ENCODE assay signal across 8 mouse cellular contexts in genomic region chr8:84659936-84660818, GRCm38 (mm10). TPM values are rescaled to one million over a fixed set of nuclear protein-coding genes. Genes with fewer than 3 reads are reported as not detected.
DNase-seq lines count a peak whose midpoint lies in the region; ATAC-seq lines count a peak whose summit lies in the region.

No protein-coding gene starts in this region.

- H3K9me3 ChIP-seq in embryonic facial prominence, embryonic 13.5 days = no peaks in the 10 kb centered on the region
- no peaks in the 10 kb centered on the region for H3K9me3 ChIP-seq in midbrain, embryonic 11.5 days (ENCODE audit: control insufficient read depth, low read length)

- H3K9ac ChIP-seq in embryonic facial prominence, embryonic 13.5 days = peak overlapping the region; percentile 94
- H3K9ac ChIP-seq in midbrain, embryonic 11.5 days (ENCODE audit: low read length) = peak overlapping the region; percentile 88

- peak overlapping the region; percentile 85 for H3K4me3 ChIP-seq in embryonic facial prominence, embryonic 13.5 days
- H3K4me3 ChIP-seq in midbrain, embryonic 11.5 days (ENCODE audit: low read depth, low read length) = peak overlapping the region; percentile 59

- intact Hi-C loops in heart, postnatal 10 days (cut with DNase I) = loop anchor here (2.0 to 5.0 kb wide), 3 partner anchors 43 to 458 kb away; partner anchors contain the start of gene Junb

- peak overlapping the region; percentile 96 for H3K27ac ChIP-seq in embryonic facial prominence, embryonic 13.5 days
- peak overlapping the region; percentile 41 for H3K27ac ChIP-seq in midbrain, embryonic 11.5 days (ENCODE audit: low read depth, low read length)

- DNase-seq in gastrocnemius, adult 18-20 months (ENCODE audit: low spot score) = peak; percentile 43
- DNase-seq in gastrocnemius, adult 8-10 months (ENCODE audit: low spot score in 2 of 2) = no peak
- DNase-seq in heart, postnatal 10 days = peak; percentile 77
- peak; percentile 72 to 83 for DNase-seq in kidney, postnatal 4 days
- peak; percentile 96 for DNase-seq in midbrain, embryonic 11.5 days (ENCODE audit: low spot score, missing footprints)
- peak; percentile 66 for DNase-seq in splenic B cell, adult 2 months (ENCODE audit: low read depth, low spot score)
- DNase-seq in right cerebral cortex, postnatal 4 days = no peak

- peaks cover 60% of the 10 kb centered on the region for H3K4me1 ChIP-seq in embryonic facial prominence, embryonic 13.5 days
- peaks cover 53% of the 10 kb centered on the region for H3K4me1 ChIP-seq in midbrain, embryonic 11.5 days (ENCODE audit: control insufficient read depth, insufficient read depth, low read length)

- no peak for ATAC-seq in embryonic facial prominence, embryonic 13.5 days (ENCODE audit: insufficient number of reproducible peaks, insufficient read depth, low FRiP score, low TSS enrichment, low read depth)
- ATAC-seq in midbrain, embryonic 11.5 days (ENCODE audit: low FRiP score) = no peak

- no peaks in the 10 kb centered on the region for H3K36me3 ChIP-seq in embryonic facial prominence, embryonic 13.5 days
- H3K36me3 ChIP-seq in midbrain, embryonic 11.5 days (ENCODE audit: control insufficient read depth, insufficient read depth, low read length) = no peaks in the 10 kb centered on the region
- no peaks in the 10 kb centered on the region; the same call in 1 of the 2 replicates for H3K36me3 ChIP-seq in splenic B cell, adult 2 months (ENCODE audit: control insufficient read depth, insufficient read depth, low read length, poor library complexity, severe bottlenecking)

- 2% methylated on average over 33 of the region's 33 CpGs for WGBS in embryonic facial prominence, embryonic 13.5 days
- WGBS in midbrain, embryonic 11.5 days = under 1% methylated on average over 33 of the region's 33 CpGs

- peak overlapping the region; percentile 87 for H3K4me2 ChIP-seq in embryonic facial prominence, embryonic 13.5 days
- H3K4me2 ChIP-seq in midbrain, embryonic 11.5 days = peak overlapping the region; percentile 99

- H3K27me3 ChIP-seq in embryonic facial prominence, embryonic 13.5 days = no peaks in the 10 kb centered on the region
- no peaks in the 10 kb centered on the region for H3K27me3 ChIP-seq in midbrain, embryonic 11.5 days (ENCODE audit: control insufficient read depth, insufficient read depth, low read length)
- H3K27me3 ChIP-seq in splenic B cell, adult 2 months (ENCODE audit: control insufficient read depth, insufficient read depth, low read length, poor library complexity, severe bottlenecking) = no peaks in the 10 kb centered on the region

RNA-seq across cellular contexts. Expression of gene Ier2, which starts 2.5 kb away (rescaled TPM):
- 1 to 10 TPM; 4.7 to 8.3 TPM for total RNA-seq in gastrocnemius, adult 18-20 months (2021)
- total RNA-seq in gastrocnemius, adult 8-10 months (2022) = 1 to 10 TPM; 4.3 to 5.1 (median 4.5) TPM
- polyA plus RNA-seq in embryonic facial prominence, embryonic 13.5 days (2015; fragmentation: Nextera tagmentation; extraction: Ambion mirVana) = 64.3 and 67.6 TPM in 2 replicates
- 10 to 100 TPM; 30.8 to 31.4 TPM for total RNA-seq in heart, postnatal 10 days (2021)
- 49.9 and 52.9 TPM in 2 replicates for polyA plus RNA-seq in midbrain, embryonic 11.5 days (2014; fragmentation: Nextera tagmentation; extraction: Ambion mirVana)

RNA-seq across cellular contexts. Expression of gene Trmt1, which starts 25.9 kb away (rescaled TPM):
- total RNA-seq in gastrocnemius, adult 18-20 months (2021) = 10 to 100 TPM; 47.0 to 51.4 TPM
- 10 to 100 TPM; 44.9 to 73.7 (median 53.5) TPM for total RNA-seq in gastrocnemius, adult 8-10 months (2022)
- polyA plus RNA-seq in embryonic facial prominence, embryonic 13.5 days (2015; fragmentation: Nextera tagmentation; extraction: Ambion mirVana) = 71.3 and 78.6 TPM in 2 replicates
- 10 to 100 TPM; 40.3 to 40.6 TPM for total RNA-seq in heart, postnatal 10 days (2021)
- polyA plus RNA-seq in midbrain, embryonic 11.5 days (2014; fragmentation: Nextera tagmentation; extraction: Ambion mirVana) = 39.9 and 45.6 TPM in 2 replicates

RNA-seq across cellular contexts. Expression of gene Nacc1, which starts 27.5 kb away (rescaled TPM):
- total RNA-seq in gastrocnemius, adult 18-20 months (2021) = 10 to 100 TPM; 19.3 to 22.8 TPM
- total RNA-seq in gastrocnemius, adult 8-10 months (2022) = 10 to 100 TPM; 17.6 to 26.4 (median 20.7) TPM
- 16.3 and 16.6 TPM in 2 replicates for polyA plus RNA-seq in embryonic facial prominence, embryonic 13.5 days (2015; fragmentation: Nextera tagmentation; extraction: Ambion mirVana)
- total RNA-seq in heart, postnatal 10 days (2021) = 10 to 100 TPM; 50.2 TPM
- polyA plus RNA-seq in midbrain, embryonic 11.5 days (2014; fragmentation: Nextera tagmentation; extraction: Ambion mirVana) = 18.6 and 21.4 TPM in 2 replicates

RNA-seq across cellular contexts. Expression of gene Lyl1, which starts 41.1 kb away (rescaled TPM):
- total RNA-seq in gastrocnemius, adult 18-20 months (2021) = 1 to 10 TPM in 1 of 2 experiments, under 1 TPM in 1; 0.73 to 1.6 TPM
- total RNA-seq in gastrocnemius, adult 8-10 months (2022) = 1 to 10 TPM in 1 of 4 experiments, under 1 TPM in 3; 0.51 to 1.8 (median 0.57) TPM
- 4.8 and 4.9 TPM in 2 replicates for polyA plus RNA-seq in embryonic facial prominence, embryonic 13.5 days (2015; fragmentation: Nextera tagmentation; extraction: Ambion mirVana)
- total RNA-seq in heart, postnatal 10 days (2021) = 1 to 10 TPM; 8.4 to 9.1 TPM
- polyA plus RNA-seq in midbrain, embryonic 11.5 days (2014; fragmentation: Nextera tagmentation; extraction: Ambion mirVana) = 5.1 and 6.5 TPM in 2 replicates

Comparison
In these comparisons a context has a peak if more than half of its experiments do, and no peak if none do; other contexts are left out.
1. DNase-seq: peak in gastrocnemius, adult 18-20 months (single experiment), heart, postnatal 10 days (2 of 2), kidney, postnatal 4 days (2 of 2), midbrain, embryonic 11.5 days (single experiment) and splenic B cell, adult 2 months (single experiment); none in gastrocnemius, adult 8-10 months (0 of 2) and right cerebral cortex, postnatal 4 days (single experiment).